Mouse (Mus musculus) stomach, embryonic 15.5 days (tissue): ENCODE measurements around the gene Pan3. TPM values are rescaled to one million over a fixed set of nuclear protein-coding genes. Genes with fewer than 3 reads are reported as not detected.

Source experiments
- ATAC-seq: fragments of 200-750 bp; cut with Nextera tagmentation; 2 replicates; pipeline ENCODE4 v1.8.0; 2017; ENCODE audit warnings: low read depth, moderate number of reproducible peaks, moderate TSS enrichment; ENCODE audit not compliant: insufficient read depth, low FRiP score
- H3K27ac ChIP-seq: fragments of 300-500 bp; sonication (generic); 2 replicates; pipeline ENCODE4 v1.5.1; 2015; ENCODE audit warnings: mild to moderate bottlenecking, inconsistent platforms
- H3K27me3 ChIP-seq: fragments of 300-500 bp; sonication (generic); replicated peaks from 2 replicates; pipeline ENCODE4 v1.6.1; 2015; ENCODE audit warnings: inconsistent platforms
- H3K36me3 ChIP-seq: fragments of 300-500 bp; sonication (generic); 2 replicates; pipeline ENCODE4 v1.6.1; 2015; ENCODE audit warnings: inconsistent platforms
- H3K4me1 ChIP-seq: fragments of 300-500 bp; sonication (generic); 2 replicates; pipeline ENCODE4 v1.6.1; 2015; ENCODE audit warnings: inconsistent platforms
- H3K4me2 ChIP-seq: fragments of 300-500 bp; sonication (generic); 2 replicates; pipeline ENCODE4 v1.6.1; 2015; ENCODE audit warnings: mild to moderate bottlenecking, inconsistent platforms
- H3K4me3 ChIP-seq: fragments of 300-500 bp; sonication (generic); replicated peaks from 2 replicates; pipeline ENCODE4 v1.5.1; 2015; ENCODE audit warnings: inconsistent platforms
- H3K9ac ChIP-seq: fragments of 300-500 bp; sonication (generic); 2 replicates; pipeline ENCODE4 v1.6.1; 2015; ENCODE audit warnings: inconsistent platforms
- H3K9me3 ChIP-seq: fragments of 300-500 bp; sonication (generic); 2 replicates; pipeline ENCODE4 v1.6.1; 2016; ENCODE audit warnings: inconsistent platforms
- whole genome bisulfite sequencing: fragments of 180-500 bp; shearing (Covaris S2); methylation state at CpG from one replicate; pipeline ENCODE4 v1.1.7; 2015; 5-methylcytosine and 5-hydroxymethylcytosine counted together
- polyA plus RNA-seq: library from polyadenylated mRNA; unstranded; fragments of >200 nt; fragmentation: Nextera tagmentation; extraction: Ambion mirVana; gene quantifications from 2 replicates; pipeline ENCODE4 v1.2.1, GENCODE M21; 2015

Pan3 gene
- polyA plus RNA-seq, 1 experiment from 2014 or later = 86.6 TPM

DNA sequence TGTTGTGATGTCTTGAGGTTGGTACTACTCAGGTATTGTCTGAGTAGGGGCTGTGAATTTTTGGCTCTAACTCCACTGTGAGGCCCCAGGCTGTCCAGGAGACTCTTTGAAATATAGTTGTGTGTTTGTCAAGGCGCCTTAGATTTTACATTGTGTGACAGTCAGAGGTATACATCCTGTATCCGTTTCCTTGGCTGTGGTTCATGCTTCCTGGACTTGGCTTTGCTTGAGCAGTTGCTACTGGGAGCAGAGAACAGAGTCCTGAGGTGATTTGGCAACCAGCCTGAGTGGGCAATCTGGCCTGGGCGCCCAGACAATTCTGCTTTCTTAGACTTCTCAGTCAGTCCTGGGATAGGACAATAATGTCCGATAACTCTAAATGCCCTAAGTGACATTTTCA, 5.3 kb downstream of the Pan3 start:
- 48% methylated on average over 4 of the region's 4 CpGs for WGBS
- no peak overlapping the region for H3K4me2 ChIP-seq
- H3K4me3 ChIP-seq = no peak overlapping the region

GRCm38 (mm10) chr5:147435751-147436150, 5.8 kb downstream of the Pan3 start:
- Histone ChIP-seq H3K27me3 (no peaks in the 10 kb centered on the region), H3K4me1 (peaks cover 37% of the 10 kb centered on the region), H3K27ac (no peak overlapping the region), H3K4me2 (no peak overlapping the region), H3K4me3 (no peak overlapping the region), H3K9me3 (no peaks in the 10 kb centered on the region), H3K9ac (no peak overlapping the region), H3K36me3 (0 out of 2 replicates have a peak, but pooled peaks cover 4% of the 10 kb centered on the region)
- no peak for ATAC-seq
- WGBS = 39% methylated on average over 2 of the region's 2 CpGs

More for the DNA sequence above, 5.3 kb downstream of the Pan3 start:
- H3K27ac ChIP-seq = no peak overlapping the region
- no peaks in the 10 kb centered on the region for H3K27me3 ChIP-seq
- no peaks in the 10 kb centered on the region for H3K9me3 ChIP-seq
- H3K36me3 ChIP-seq = 0 out of 2 replicates have a peak, but pooled peaks cover 4% of the 10 kb centered on the region
- H3K9ac ChIP-seq = no peak overlapping the region
- no peak for ATAC-seq
- peaks cover 37% of the 10 kb centered on the region for H3K4me1 ChIP-seq

DNA sequence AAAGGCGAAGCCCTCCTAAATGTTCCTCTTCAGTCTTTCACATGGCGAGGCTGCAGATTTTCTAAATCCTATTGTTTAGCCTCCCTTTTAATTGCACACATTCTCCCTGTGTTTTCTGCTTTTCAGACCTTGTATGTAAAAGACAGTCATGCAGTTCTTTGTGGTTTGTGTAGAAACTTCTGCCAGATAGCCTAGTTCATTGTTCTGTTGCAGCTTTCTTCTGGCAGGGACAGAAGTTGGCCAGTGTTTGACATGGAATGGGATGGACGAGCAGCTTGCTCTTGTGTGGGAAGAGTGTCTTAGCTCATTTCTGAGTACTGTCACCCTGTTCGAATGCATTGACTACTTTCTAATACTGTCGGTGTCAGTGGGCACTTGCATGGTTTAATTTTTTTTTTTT, 6.5 kb downstream of the Pan3 start:
- H3K4me1 ChIP-seq = peaks cover 37% of the 10 kb centered on the region
- no peak overlapping the region for H3K4me2 ChIP-seq
- no peak overlapping the region for H3K9ac ChIP-seq
- no peak overlapping the region for H3K27ac ChIP-seq
- no peaks in the 10 kb centered on the region for H3K27me3 ChIP-seq
- no peaks in the 10 kb centered on the region for H3K9me3 ChIP-seq
- H3K4me3 ChIP-seq = no peak overlapping the region
- whole genome bisulfite sequencing = 72% methylated on average over 5 of the region's 5 CpGs
- ATAC-seq = no peak
- H3K36me3 ChIP-seq = 0 out of 2 replicates have a peak, but pooled peaks cover 4% of the 10 kb centered on the region

GRCm38 (mm10) chr5:147440996-147441507, 11.1 kb downstream of the Pan3 start:
- 61% methylated on average over 3 of the region's 3 CpGs for WGBS
- H3K27ac ChIP-seq = no peak overlapping the region
- ATAC-seq = no peak
- no peak overlapping the region for H3K4me3 ChIP-seq
- H3K9ac ChIP-seq = no peak overlapping the region
- no peaks in the 10 kb centered on the region for H3K27me3 ChIP-seq
- no peak overlapping the region for H3K4me2 ChIP-seq
- peaks cover 15% of the 10 kb centered on the region for H3K4me1 ChIP-seq
- no peaks in the 10 kb centered on the region for H3K9me3 ChIP-seq
- no peaks in the 10 kb centered on the region for H3K36me3 ChIP-seq

- Histone ChIP-seq H3K27me3 (no peaks in the 10 kb centered on the region), H3K4me1 (peaks cover 6% of the 10 kb centered on the region; the same call in 1 of the 2 replicates), H3K36me3 (no peaks in the 10 kb centered on the region), H3K27ac (no peak overlapping the region), H3K4me2 (no peak overlapping the region), H3K4me3 (no peak overlapping the region), H3K9ac (no peak overlapping the region), H3K9me3 (no peaks in the 10 kb centered on the region)
- WGBS = 66% methylated on average over 1 of the region's 1 CpGs
- ATAC-seq = no peak; the same call in 1 of the 2 replicates
These were observed 12.0 kb downstream of the Pan3 start for GRCm38 (mm10) chr5:147441979-147442378.

DNA sequence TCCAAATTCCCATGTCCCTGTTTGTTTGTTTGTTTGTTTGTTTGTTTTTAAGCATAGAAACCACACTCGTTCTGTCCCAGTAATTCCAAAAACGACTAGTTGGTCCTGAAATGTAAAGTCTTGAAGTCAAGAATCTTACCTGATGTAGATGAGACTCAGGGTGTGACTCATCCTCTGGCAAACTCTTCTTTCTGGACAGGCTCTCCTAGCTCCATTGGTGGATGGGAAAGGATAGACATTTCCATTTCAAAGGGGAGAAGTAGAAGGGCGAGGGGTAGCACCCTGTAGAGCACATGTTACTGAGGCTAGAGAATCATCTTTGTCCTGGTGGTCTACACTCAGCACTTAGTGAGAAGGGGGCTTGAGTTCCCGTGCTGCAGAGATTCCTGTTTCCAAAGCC, 12.8 kb downstream of the Pan3 start:
- H3K9ac ChIP-seq = no peak overlapping the region
- no peaks in the 10 kb centered on the region for H3K36me3 ChIP-seq
- H3K9me3 ChIP-seq = no peaks in the 10 kb centered on the region
- H3K27me3 ChIP-seq = no peaks in the 10 kb centered on the region
- H3K4me2 ChIP-seq = no peak overlapping the region
- no peak for ATAC-seq
- 73% methylated on average over 4 of the region's 4 CpGs for WGBS
- peaks cover 4% of the 10 kb centered on the region; the same call in 1 of the 2 replicates for H3K4me1 ChIP-seq
- no peak overlapping the region for H3K4me3 ChIP-seq
- H3K27ac ChIP-seq = no peak overlapping the region

GRCm38 (mm10) chr5:147444298-147444697, 14.3 kb downstream of the Pan3 start:
- H3K27me3 ChIP-seq = no peaks in the 10 kb centered on the region
- no peak overlapping the region for H3K27ac ChIP-seq
- WGBS = 64% methylated on average over 6 of the region's 6 CpGs
- no peak overlapping the region for H3K4me2 ChIP-seq
- H3K4me3 ChIP-seq = no peak overlapping the region
- no peak overlapping the region for H3K9ac ChIP-seq
- 0 out of 2 replicates have a peak, but pooled peaks cover 8% of the 10 kb centered on the region for H3K4me1 ChIP-seq
- ATAC-seq = no peak; the same call in 1 of the 2 replicates
- H3K9me3 ChIP-seq = no peaks in the 10 kb centered on the region
- H3K36me3 ChIP-seq = no peaks in the 10 kb centered on the region

DNA sequence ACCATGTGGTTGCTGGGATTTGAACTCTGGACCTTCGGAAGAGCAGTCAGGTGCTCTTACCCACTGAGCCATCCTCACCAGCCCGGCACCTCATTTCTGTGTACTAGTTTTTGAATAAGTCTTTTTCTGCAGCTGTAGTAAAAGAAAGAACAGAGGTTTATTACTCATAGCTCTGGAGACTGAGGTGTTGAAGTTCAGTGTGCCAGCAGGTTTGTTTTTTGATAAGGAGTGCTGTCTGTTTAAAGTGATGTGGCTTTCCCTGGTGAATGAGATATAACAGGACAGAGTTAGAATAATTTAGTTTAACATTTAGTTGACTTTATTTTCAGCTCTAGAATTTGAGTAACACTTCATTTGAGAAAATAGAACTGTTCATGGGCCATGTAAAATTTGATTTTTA, 14.8 kb downstream of the Pan3 start:
- Histone ChIP-seq H3K36me3 (no peaks in the 10 kb centered on the region), H3K9ac (no peak overlapping the region), H3K4me1 (0 out of 2 replicates have a peak, but pooled peaks cover 8% of the 10 kb centered on the region), H3K27me3 (no peaks in the 10 kb centered on the region), H3K9me3 (no peaks in the 10 kb centered on the region), H3K27ac (no peak overlapping the region), H3K4me3 (no peak overlapping the region), H3K4me2 (no peak overlapping the region)
- no peak for ATAC-seq
- whole genome bisulfite sequencing = 90% methylated on average over 2 of the region's 2 CpGs

DNA sequence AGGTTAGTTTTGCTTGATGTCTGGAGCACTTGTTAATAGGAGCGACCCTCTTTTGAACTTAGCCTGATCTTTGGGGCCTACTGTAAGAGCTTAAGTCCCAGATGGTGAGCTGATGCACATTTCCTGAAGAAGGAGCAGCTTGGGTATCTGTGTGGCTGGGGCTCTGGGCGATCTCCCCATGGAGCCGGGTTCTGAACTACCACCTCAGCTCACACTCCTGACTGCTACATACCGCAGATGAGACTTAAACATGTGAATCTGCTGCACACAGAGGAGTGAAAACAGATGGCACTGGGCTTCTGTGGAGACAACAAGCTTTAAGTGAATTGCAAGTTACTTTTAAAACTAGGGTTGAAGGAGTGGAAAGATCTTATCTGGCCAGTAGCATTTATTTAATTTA, 15.3 kb downstream of the Pan3 start:
- H3K9ac ChIP-seq = no peak overlapping the region
- H3K4me2 ChIP-seq = no peak overlapping the region
- H3K4me3 ChIP-seq = no peak overlapping the region
- no peak for ATAC-seq
- WGBS = 76% methylated on average over 4 of the region's 4 CpGs
- 0 out of 2 replicates have a peak, but pooled peaks cover 8% of the 10 kb centered on the region for H3K4me1 ChIP-seq
- H3K27ac ChIP-seq = no peak overlapping the region
- no peaks in the 10 kb centered on the region for H3K9me3 ChIP-seq
- H3K36me3 ChIP-seq = no peaks in the 10 kb centered on the region
- H3K27me3 ChIP-seq = no peaks in the 10 kb centered on the region

DNA sequence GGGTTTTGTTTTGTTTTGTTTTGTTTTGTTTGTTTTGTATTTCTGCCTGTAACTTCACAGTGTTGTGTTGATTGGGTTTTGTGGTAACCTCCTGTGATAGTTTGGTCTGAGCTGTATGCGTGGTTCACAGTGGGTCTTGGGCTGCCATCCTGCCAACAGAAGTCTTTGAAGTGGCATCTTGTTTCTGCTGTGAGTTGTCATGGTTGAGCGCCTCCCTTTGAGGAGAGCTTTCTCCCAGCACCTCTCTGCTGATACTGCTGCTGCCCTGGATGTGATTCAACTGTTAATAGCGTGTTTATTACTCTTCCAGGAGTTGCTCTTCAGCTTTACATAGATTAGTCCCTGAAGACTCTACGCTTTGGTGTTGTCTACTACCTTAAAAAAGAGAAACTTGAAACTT, 18.6 kb downstream of the Pan3 start:
- ATAC-seq = no peak
- WGBS = 77% methylated on average over 4 of the region's 4 CpGs

DNA sequence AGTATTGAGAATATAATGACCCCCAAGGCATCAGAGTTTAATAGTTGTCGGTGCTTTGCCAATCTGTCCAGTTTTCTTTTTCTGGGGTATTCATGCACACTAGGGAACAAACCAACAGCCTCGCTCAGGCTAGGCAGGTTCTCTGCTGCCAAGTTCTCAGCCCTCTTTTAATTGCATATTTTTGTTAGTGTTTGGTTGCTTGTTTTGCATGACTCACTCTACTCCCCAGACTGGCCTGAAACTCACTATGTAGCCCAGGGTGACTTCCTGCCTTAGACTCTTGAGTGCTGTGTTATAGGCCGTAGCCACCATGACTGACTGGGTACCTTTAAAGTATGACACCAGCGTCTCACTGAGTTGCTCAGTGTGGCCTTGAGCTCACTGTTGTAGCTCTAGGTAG, 19.0 kb downstream of the Pan3 start:
- Histone ChIP-seq H3K4me1 (0 out of 2 replicates have a peak, but pooled peaks cover 8% of the 10 kb centered on the region), H3K9me3 (no peaks in the 10 kb centered on the region), H3K36me3 (no peaks in the 10 kb centered on the region; the same call in none of the 2 replicates), H3K9ac (no peak overlapping the region), H3K27ac (no peak overlapping the region), H3K27me3 (no peaks in the 10 kb centered on the region), H3K4me3 (no peak overlapping the region), H3K4me2 (no peak overlapping the region)
- 75% methylated on average over 4 of the region's 4 CpGs for WGBS
- no peak for ATAC-seq

More for the DNA sequence above, 18.6 kb downstream of the Pan3 start:
- Histone ChIP-seq H3K9me3 (no peaks in the 10 kb centered on the region), H3K36me3 (no peaks in the 10 kb centered on the region; the same call in none of the 2 replicates), H3K4me1 (0 out of 2 replicates have a peak, but pooled peaks cover 8% of the 10 kb centered on the region), H3K4me2 (no peak overlapping the region), H3K9ac (no peak overlapping the region), H3K27ac (no peak overlapping the region), H3K27me3 (no peaks in the 10 kb centered on the region), H3K4me3 (no peak overlapping the region)

DNA sequence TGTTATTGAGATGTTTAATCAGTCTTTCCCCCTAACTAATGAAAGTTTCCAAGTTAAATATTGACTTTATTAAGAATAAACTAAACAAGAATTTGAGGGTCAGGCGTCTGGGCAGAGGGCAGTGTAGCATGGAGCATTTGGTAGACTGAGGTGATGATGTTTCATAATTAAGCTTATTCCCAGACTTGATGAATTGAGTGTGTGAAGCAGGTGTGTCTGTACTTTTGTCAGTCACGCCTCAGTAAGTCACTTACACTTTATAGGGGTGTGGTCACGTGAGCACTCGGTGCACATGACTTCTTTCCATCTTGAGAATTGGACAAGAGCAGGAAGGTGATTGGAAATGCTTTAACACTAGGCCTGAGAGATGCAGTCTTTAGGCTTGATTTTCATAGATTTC, 26.5 kb downstream of the Pan3 start:
- no peak overlapping the region for H3K27ac ChIP-seq
- no peak overlapping the region for H3K4me2 ChIP-seq
- 71% methylated on average over 4 of the region's 4 CpGs for whole genome bisulfite sequencing
- H3K36me3 ChIP-seq = peaks cover 8% of the 10 kb centered on the region
- no peak overlapping the region for H3K9ac ChIP-seq
- H3K9me3 ChIP-seq = no peaks in the 10 kb centered on the region
- H3K4me1 ChIP-seq = peaks cover 4% of the 10 kb centered on the region; the same call in 1 of the 2 replicates
- H3K27me3 ChIP-seq = no peaks in the 10 kb centered on the region
- H3K4me3 ChIP-seq = no peak overlapping the region
- ATAC-seq = no peak
